Mouse (Mus musculus) thymus, postnatal 4 days (tissue): ENCODE data around the gene Agbl4.

ENCODE experiments used
- DNase-seq: peaks from one replicate; pipeline ENCODE4 v3.0.0; 2021

Agbl4 gene

DNA sequence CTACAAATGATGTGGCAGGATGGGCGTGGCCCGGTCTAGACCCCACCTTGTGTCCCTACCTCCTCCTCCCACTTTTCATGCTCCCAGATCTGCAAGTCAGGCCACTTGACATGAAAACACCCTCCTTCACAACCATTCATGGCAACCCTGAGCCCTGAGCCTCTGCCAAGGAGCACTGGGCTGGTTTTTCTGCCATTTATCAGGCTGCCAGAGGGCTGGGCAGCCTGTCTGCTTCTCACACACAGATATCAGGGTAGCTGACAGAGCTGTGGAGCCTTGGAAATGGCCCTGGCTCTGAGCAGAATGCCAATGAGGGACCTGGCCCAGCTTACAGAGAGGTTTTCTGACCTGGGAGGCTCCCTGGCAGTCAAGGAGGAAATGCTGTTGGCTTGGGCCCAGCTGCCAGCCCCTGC, 1199.8 kb downstream of the Agbl4 start:
- DNase-seq: no peak

- DNase-seq: no peak
These were observed 1200.5 kb downstream of the Agbl4 start for GRCm38 (mm10) chr4:111597986-111598385.

GRCm38 (mm10) chr4:111603194-111603593, 1205.7 kb downstream of the Agbl4 start:
- no peak for DNase-seq

DNA sequence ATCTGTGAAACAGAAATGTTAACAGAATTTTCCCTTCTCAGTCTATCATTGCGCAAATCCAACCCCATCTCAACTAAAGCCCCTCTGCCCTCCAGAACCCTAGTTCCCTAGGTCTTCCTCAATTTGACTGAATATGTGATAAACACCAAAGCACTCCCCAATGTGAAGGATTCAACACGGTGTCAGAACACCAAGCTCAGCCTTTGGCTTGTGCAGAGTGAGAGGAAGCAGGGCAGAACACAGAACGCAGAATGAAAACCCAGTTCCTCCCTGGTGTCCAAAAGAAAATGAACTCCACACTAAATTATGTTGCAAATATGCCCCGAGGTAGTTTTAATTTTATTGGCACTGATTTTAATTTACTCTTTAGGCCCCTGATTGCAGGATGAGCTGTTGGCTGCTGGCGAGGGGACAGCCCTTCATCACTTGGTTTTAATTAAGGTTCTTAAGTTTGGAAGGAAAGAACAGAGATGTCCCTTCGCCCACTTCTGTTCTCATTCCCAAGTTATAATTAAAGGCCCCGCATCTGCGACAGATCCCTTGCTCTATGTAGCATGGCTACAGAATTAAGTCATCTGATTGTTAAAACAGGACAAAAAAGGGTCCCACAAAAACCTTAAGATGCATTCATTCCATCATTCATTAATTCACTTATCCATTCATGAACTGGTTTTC, 1210.5 kb downstream of the Agbl4 start:
- no peak for DNase-seq

GRCm38 (mm10) chr4:111621865-111622264, 1224.4 kb downstream of the Agbl4 start:
- DNase-seq: no peak

- no peak for DNase-seq
These were observed 1227.5 kb downstream of the Agbl4 start for GRCm38 (mm10) chr4:111624914-111625313.

- peak; percentile 79 for DNase-seq
These were observed 1228.8 kb downstream of the Agbl4 start for GRCm38 (mm10) chr4:111626118-111626830.

GRCm38 (mm10) chr4:111632615-111633014, 1235.2 kb downstream of the Agbl4 start:
- no peak for DNase-seq

- no peak for DNase-seq
These were observed 1238.2 kb downstream of the Agbl4 start for GRCm38 (mm10) chr4:111635538-111636124.

DNA sequence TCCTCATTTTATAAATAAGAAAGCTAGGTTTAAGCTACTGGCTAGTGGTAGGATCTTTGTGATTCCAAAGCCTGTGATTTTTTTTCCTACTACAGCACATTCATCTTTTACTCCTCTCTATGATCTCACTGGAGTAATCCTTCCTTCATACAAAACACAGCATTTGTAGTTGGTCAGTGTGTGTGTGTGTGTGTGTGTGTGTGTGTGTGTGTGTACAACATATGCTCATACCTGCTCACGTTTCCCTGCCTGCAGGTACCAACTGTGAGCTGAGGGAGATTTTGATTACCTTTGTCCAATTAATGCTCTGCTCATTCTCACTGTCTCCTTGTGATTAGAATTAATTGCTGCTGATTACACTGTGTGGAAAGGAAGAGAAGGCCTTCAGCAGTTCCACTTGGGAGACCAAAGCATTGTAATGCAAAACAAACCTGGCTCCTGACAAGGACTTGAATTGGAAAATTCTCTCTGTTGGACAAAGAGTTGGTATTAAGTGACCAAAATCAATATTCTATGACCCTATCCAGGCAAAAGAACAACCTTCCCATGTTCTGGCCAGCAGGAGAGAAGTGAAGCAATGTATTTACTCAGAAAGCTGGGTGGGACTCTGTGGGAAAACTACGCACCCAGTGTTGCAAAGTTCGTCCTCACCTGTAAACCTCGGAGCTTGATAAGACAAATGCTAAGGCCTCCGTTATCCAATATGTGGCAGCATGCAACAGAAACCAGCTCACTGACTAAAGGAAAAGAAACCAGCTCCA, 1241.7 kb downstream of the Agbl4 start:
- no peak for DNase-seq

GRCm38 (mm10) chr4:111645117-111645830, 1247.8 kb downstream of the Agbl4 start:
- DNase-seq: no peak

DNA sequence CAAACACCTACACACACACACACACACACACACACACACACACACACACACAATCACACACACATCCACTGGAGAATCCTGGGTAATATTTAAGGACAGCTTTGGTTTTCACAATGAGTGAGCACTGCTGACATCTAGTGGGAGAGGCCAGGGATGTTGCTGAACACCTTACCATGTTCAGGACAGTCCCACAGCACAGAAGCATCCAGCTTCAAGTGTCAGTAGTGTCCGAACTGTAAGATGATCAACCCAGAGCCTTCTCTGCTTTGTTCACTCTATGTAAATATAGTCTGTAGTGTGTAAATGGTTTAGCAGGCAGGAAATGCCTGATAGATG, 1248.3 kb downstream of the Agbl4 start:
- DNase-seq: no peak

DNA sequence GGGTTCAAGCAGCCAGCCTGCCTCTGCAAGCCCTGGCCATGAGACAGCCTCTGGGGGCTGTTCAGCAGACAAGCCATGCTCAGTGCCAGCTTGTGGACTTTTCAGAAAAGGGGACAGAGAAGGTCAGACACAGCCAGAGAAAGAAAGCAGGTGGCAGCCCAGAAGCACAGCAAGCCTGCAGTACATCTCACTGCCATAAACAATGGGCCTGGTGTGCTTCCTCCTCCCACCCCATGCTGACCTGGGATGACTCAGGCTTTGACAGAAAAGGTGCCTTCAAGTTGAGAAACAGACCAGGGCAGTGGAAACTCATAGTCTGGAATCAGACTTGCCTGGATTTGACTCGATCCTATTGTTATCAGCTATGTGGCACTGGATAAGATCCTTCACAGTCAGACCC, 1256.0 kb downstream of the Agbl4 start:
- no peak for DNase-seq

GRCm38 (mm10) chr4:111663730-111664129, 1266.3 kb downstream of the Agbl4 start:
- DNase-seq: no peak

GRCm38 (mm10) chr4:111664146-111664545, 1266.7 kb downstream of the Agbl4 start:
- DNase-seq: no peak

DNA sequence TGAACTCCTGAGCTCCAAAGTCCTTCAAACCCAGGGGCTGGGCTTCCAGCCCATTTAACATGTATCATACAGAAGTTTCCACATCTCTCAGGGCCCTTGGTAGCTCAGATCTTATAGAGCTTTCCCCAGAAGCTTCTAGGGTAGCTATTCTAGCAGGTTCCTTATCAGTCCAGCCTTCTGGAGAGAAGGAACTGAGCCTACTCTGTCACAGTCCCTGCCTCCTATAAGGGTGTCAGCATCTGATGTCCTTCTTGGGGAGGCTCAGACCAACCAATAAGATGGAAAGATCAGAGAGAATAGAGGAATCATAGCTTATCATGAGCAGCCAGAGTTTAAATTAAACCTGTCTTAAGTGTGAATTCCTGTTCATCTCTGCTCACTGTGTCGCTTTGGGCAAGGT, 1269.3 kb downstream of the Agbl4 start:
- no peak for DNase-seq

GRCm38 (mm10) chr4:111669369-111669768, 1271.9 kb downstream of the Agbl4 start:
- no peak for DNase-seq

GRCm38 (mm10) chr4:111670566-111671421, 1273.3 kb downstream of the Agbl4 start:
- no peak for DNase-seq

- DNase-seq: no peak
These were observed 1274.0 kb downstream of the Agbl4 start for GRCm38 (mm10) chr4:111671440-111671839.

GRCm38 (mm10) chr4:111673904-111674303, 1276.4 kb downstream of the Agbl4 start:
- no peak for DNase-seq

GRCm38 (mm10) chr4:111681926-111682325, 1284.5 kb downstream of the Agbl4 start:
- DNase-seq: no peak

DNA sequence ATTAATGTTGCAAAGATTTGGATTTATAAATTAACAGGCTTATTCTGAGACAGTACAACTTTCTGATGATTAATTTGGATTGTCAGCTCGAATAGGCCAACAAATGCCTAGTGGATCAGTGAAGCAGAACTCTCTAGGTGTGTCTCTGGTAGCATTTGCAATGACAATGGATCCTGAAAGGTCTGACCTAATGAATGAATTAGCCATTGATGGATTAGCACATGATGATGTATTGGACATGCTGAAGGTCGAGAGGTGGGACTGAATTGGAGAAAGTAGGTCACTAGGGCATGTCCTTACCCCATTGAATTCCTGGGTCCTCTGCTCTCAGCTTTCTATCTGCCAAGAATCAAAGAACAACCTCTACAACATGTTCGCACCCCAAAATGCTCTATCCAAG, 1285.3 kb downstream of the Agbl4 start:
- DNase-seq: no peak
